Mouse (Mus musculus) embryonic facial prominence, embryonic 15.5 days (tissue): ENCODE results near the gene Gmds. TPM values are rescaled to one million over a fixed set of nuclear protein-coding genes. Genes with fewer than 3 reads are reported as not detected.

Experiments
- ATAC-seq: fragments of 200-750 bp; cut with Nextera tagmentation; 2 replicates; pipeline ENCODE4 v1.8.0; 2017; ENCODE audit warnings: low read depth, moderate TSS enrichment; ENCODE audit not compliant: insufficient number of reproducible peaks, low FRiP score, low TSS enrichment
- H3K27ac ChIP-seq: fragments of 300-500 bp; sonication (generic); replicated peaks from 2 replicates; pipeline ENCODE4 v1.5.1; 2015; ENCODE audit warnings: mild to moderate bottlenecking, inconsistent platforms
- H3K27me3 ChIP-seq: fragments of 300-500 bp; sonication (generic); 2 replicates; pipeline ENCODE4 v1.6.1; 2015; ENCODE audit warnings: inconsistent platforms
- H3K36me3 ChIP-seq: fragments of 300-500 bp; sonication (generic); 2 replicates; pipeline ENCODE4 v1.6.1; 2015; ENCODE audit warnings: mild to moderate bottlenecking, inconsistent platforms
- H3K4me1 ChIP-seq: fragments of 300-500 bp; sonication (generic); 2 replicates; pipeline ENCODE4 v1.6.1; 2015; ENCODE audit warnings: inconsistent platforms
- H3K4me2 ChIP-seq: fragments of 300-500 bp; sonication (generic); replicated peaks from 2 replicates; pipeline ENCODE4 v1.6.1; 2015; ENCODE audit warnings: mild to moderate bottlenecking, inconsistent platforms
- H3K4me3 ChIP-seq: fragments of 300-500 bp; sonication (generic); replicated peaks from 2 replicates; pipeline ENCODE4 v1.5.1; 2015; ENCODE audit warnings: mild to moderate bottlenecking, inconsistent platforms
- H3K9ac ChIP-seq: fragments of 300-500 bp; sonication (generic); 2 replicates; pipeline ENCODE4 v1.6.1; 2015; ENCODE audit warnings: inconsistent platforms
- H3K9me3 ChIP-seq: fragments of 300-500 bp; sonication (generic); replicated peaks from 2 replicates; pipeline ENCODE4 v1.6.1; 2016; ENCODE audit warnings: inconsistent platforms
- WGBS: fragments of 180-500 bp; shearing (Covaris S2); methylation state at CpG from one replicate; pipeline ENCODE4 v1.1.7; 2015; 5-methylcytosine and 5-hydroxymethylcytosine counted together
- polyA plus RNA-seq: library from polyadenylated mRNA; unstranded; fragments of >200 nt; fragmentation: Nextera tagmentation; extraction: Ambion mirVana; gene quantifications from 2 replicates; pipeline ENCODE4 v1.2.1, GENCODE M21; 2015

Gmds gene
- polyA plus RNA-seq, 1 experiment from 2014 or later, result 36.3 TPM

- Histone ChIP-seq H3K4me1 (peaks cover 15% of the 10 kb centered on the region), H3K9ac (no peak overlapping the region), H3K36me3 (no peaks in the 10 kb centered on the region), H3K4me3 (no peak overlapping the region), H3K27ac (no peak overlapping the region), H3K9me3 (no peaks in the 10 kb centered on the region), H3K27me3 (peaks cover 6% of the 10 kb centered on the region; the same call in 1 of the 2 replicates), H3K4me2 (no peak overlapping the region)
- WGBS, result 27% methylated on average over 5 of the region's 5 CpGs
- no peak for ATAC-seq
Observed at GRCm38 (mm10) chr13:31823316-31823715, 515.2 kb downstream of the Gmds start.

- H3K9me3 ChIP-seq, result no peaks in the 10 kb centered on the region
- no peak overlapping the region for H3K9ac ChIP-seq
- WGBS, result 31% methylated on average over 6 of the region's 6 CpGs
- H3K4me2 ChIP-seq, result peak overlapping the region; percentile 50
- ATAC-seq, result no peak
- peaks cover 21% of the 10 kb centered on the region for H3K27me3 ChIP-seq
- H3K27ac ChIP-seq, result no peak overlapping the region; the same call in 1 of the 2 replicates
- peaks cover 15% of the 10 kb centered on the region for H3K4me1 ChIP-seq
- no peaks in the 10 kb centered on the region for H3K36me3 ChIP-seq
- H3K4me3 ChIP-seq, result peak overlapping the region; percentile 26
Observed at GRCm38 (mm10) chr13:31821050-31821449, 517.5 kb downstream of the Gmds start.

GRCm38 (mm10) chr13:31820587-31821017, 517.9 kb downstream of the Gmds start:
- peaks cover 18% of the 10 kb centered on the region for H3K4me1 ChIP-seq
- peak; percentile 76; the same call in 1 of the 2 replicates for ATAC-seq
- H3K4me2 ChIP-seq, result peak overlapping the region; percentile 50
- H3K27me3 ChIP-seq, result peaks cover 25% of the 10 kb centered on the region
- H3K27ac ChIP-seq, result no peak overlapping the region; the same call in 1 of the 2 replicates
- 14% methylated on average over 16 of the region's 16 CpGs for WGBS
- H3K4me3 ChIP-seq, result peak overlapping the region; percentile 26
- no peak overlapping the region for H3K9ac ChIP-seq
- no peaks in the 10 kb centered on the region for H3K9me3 ChIP-seq
- no peaks in the 10 kb centered on the region for H3K36me3 ChIP-seq

GRCm38 (mm10) chr13:31819664-31820405, 518.7 kb downstream of the Gmds start:
- Histone ChIP-seq H3K4me1 (peaks cover 21% of the 10 kb centered on the region), H3K9ac (no peak overlapping the region), H3K27ac (no peak overlapping the region), H3K36me3 (no peaks in the 10 kb centered on the region), H3K4me2 (no peak overlapping the region), H3K4me3 (no peak overlapping the region), H3K9me3 (no peaks in the 10 kb centered on the region), H3K27me3 (peaks cover 32% of the 10 kb centered on the region)
- no peak for ATAC-seq
- 44% methylated on average over 14 of the region's 14 CpGs for WGBS

GRCm38 (mm10) chr13:31818337-31818736, 520.2 kb downstream of the Gmds start:
- no peak overlapping the region for H3K4me2 ChIP-seq
- peaks cover 47% of the 10 kb centered on the region for H3K27me3 ChIP-seq
- H3K9ac ChIP-seq, result no peak overlapping the region
- WGBS, result 46% methylated on average over 7 of the region's 7 CpGs
- H3K27ac ChIP-seq, result no peak overlapping the region
- H3K9me3 ChIP-seq, result no peaks in the 10 kb centered on the region
- ATAC-seq, result no peak
- H3K4me3 ChIP-seq, result no peak overlapping the region
- no peaks in the 10 kb centered on the region for H3K36me3 ChIP-seq
- peaks cover 21% of the 10 kb centered on the region for H3K4me1 ChIP-seq

- no peak for ATAC-seq
- Histone ChIP-seq H3K4me1 (peaks cover 18% of the 10 kb centered on the region), H3K9ac (no peak overlapping the region), H3K4me2 (no peak overlapping the region), H3K36me3 (no peaks in the 10 kb centered on the region), H3K9me3 (no peaks in the 10 kb centered on the region), H3K4me3 (no peak overlapping the region), H3K27me3 (peaks cover 73% of the 10 kb centered on the region), H3K27ac (no peak overlapping the region)
- 40% methylated on average over 15 of the region's 15 CpGs for WGBS
Observed at GRCm38 (mm10) chr13:31815383-31816003, 523.0 kb downstream of the Gmds start.

GRCm38 (mm10) chr13:31812701-31813100, 525.8 kb downstream of the Gmds start:
- Histone ChIP-seq H3K27ac (no peak overlapping the region), H3K4me1 (peaks cover 29% of the 10 kb centered on the region), H3K4me3 (no peak overlapping the region), H3K9me3 (no peaks in the 10 kb centered on the region), H3K4me2 (no peak overlapping the region), H3K36me3 (no peaks in the 10 kb centered on the region), H3K9ac (no peak overlapping the region), H3K27me3 (peaks cover 83% of the 10 kb centered on the region)
- no peak for ATAC-seq
- 67% methylated on average over 2 of the region's 2 CpGs for WGBS

GRCm38 (mm10) chr13:31811542-31812021, 527.0 kb downstream of the Gmds start:
- H3K4me3 ChIP-seq, result peak overlapping the region; percentile 45
- 22% methylated on average over 40 of the region's 44 CpGs for WGBS
- H3K9ac ChIP-seq, result no peak overlapping the region; the same call in 1 of the 2 replicates
- no peaks in the 10 kb centered on the region for H3K36me3 ChIP-seq
- H3K27ac ChIP-seq, result 0 out of 2 replicates have a peak overlapping the region, but pooled peaks have one; percentile 7
- peaks cover 40% of the 10 kb centered on the region for H3K4me1 ChIP-seq
- peaks cover 82% of the 10 kb centered on the region for H3K27me3 ChIP-seq
- H3K4me2 ChIP-seq, result peak overlapping the region; percentile 62
- H3K9me3 ChIP-seq, result no peaks in the 10 kb centered on the region
- ATAC-seq, result no peak

GRCm38 (mm10) chr13:31810693-31811541, 527.6 kb downstream of the Gmds start:
- Histone ChIP-seq H3K27ac (0 out of 2 replicates have a peak overlapping the region, but pooled peaks have one; percentile 7), H3K9ac (peak overlapping the region; percentile 4; the same call in 1 of the 2 replicates), H3K27me3 (peaks cover 82% of the 10 kb centered on the region), H3K36me3 (no peaks in the 10 kb centered on the region), H3K4me2 (peak overlapping the region; percentile 62), H3K9me3 (no peaks in the 10 kb centered on the region), H3K4me1 (peaks cover 46% of the 10 kb centered on the region), H3K4me3 (peak overlapping the region; percentile 45)
- no peak for ATAC-seq
- 1% methylated on average over 65 of the region's 65 CpGs for WGBS

- 9% methylated on average over 9 of the region's 9 CpGs for WGBS
- peaks cover 45% of the 10 kb centered on the region for H3K4me1 ChIP-seq
Observed at GRCm38 (mm10) chr13:31810375-31810692, 528.2 kb downstream of the Gmds start.

GRCm38 (mm10) chr13:31809701-31810100, 528.8 kb downstream of the Gmds start:
- Histone ChIP-seq H3K9me3 (no peaks in the 10 kb centered on the region), H3K36me3 (no peaks in the 10 kb centered on the region), H3K9ac (no peak overlapping the region), H3K4me2 (no peak overlapping the region), H3K27ac (no peak overlapping the region), H3K4me3 (peak overlapping the region; percentile 26), H3K4me1 (peaks cover 45% of the 10 kb centered on the region), H3K27me3 (peaks cover 83% of the 10 kb centered on the region)
- ATAC-seq, result no peak
- 26% methylated on average over 6 of the region's 6 CpGs for WGBS

More at GRCm38 (mm10) chr13:31810375-31810692, 528.2 kb downstream of the Gmds start:
- no peak for ATAC-seq
- Histone ChIP-seq H3K9me3 (no peaks in the 10 kb centered on the region), H3K36me3 (no peaks in the 10 kb centered on the region), H3K4me2 (peak overlapping the region; percentile 62), H3K27ac (no peak overlapping the region), H3K27me3 (peaks cover 83% of the 10 kb centered on the region), H3K9ac (0 out of 2 replicates have a peak overlapping the region, but pooled peaks have one; percentile 4), H3K4me3 (peak overlapping the region; percentile 45)
